Mouse (Mus musculus): ENCODE data around the gene Gm14597.
"Not testable (repeated sequence)": the region's sequence is repeated elsewhere in the genome, so short reads cannot be mapped to it uniquely, and the experiment has no call there.

The Gm14597 gene

GRCm38 (mm10) chrX:53608879-53609278, at the start of gene Gm14597:
TSS of gene Gm14597 (minus strand) at chrX:53608979.
- not testable (repeated sequence) for DNase-seq

GRCm38 (mm10) chrX:53652917-53653316, 44.1 kb upstream of the Gm14597 start:
- not testable (repeated sequence) for DNase-seq

GRCm38 (mm10) chrX:53645885-53646284, 37.1 kb upstream of the Gm14597 start:
- DNase-seq: no peak

GRCm38 (mm10) chrX:53642980-53643961, 34.5 kb upstream of the Gm14597 start, which contains the start of gene Rtl8a:
TSS of gene Rtl8a (minus strand) at chrX:53643682.
- peak; percentile 78 for DNase-seq

GRCm38 (mm10) chrX:53642604-53642979, 33.8 kb upstream of the Gm14597 start:
- peak; percentile 5 for DNase-seq

- not testable (repeated sequence) for DNase-seq
These were observed 29.3 kb upstream of the Gm14597 start for GRCm38 (mm10) chrX:53638107-53638506.

GRCm38 (mm10) chrX:53611395-53611794, 2.6 kb upstream of the Gm14597 start:
- not testable (repeated sequence) for DNase-seq

- DNase-seq: peak; percentile 79
These were observed 1.8 kb upstream of the Gm14597 start for GRCm38 (mm10) chrX:53610571-53610970.

GRCm38 (mm10) chrX:53608122-53608813, 511 bp downstream of the Gm14597 start:
- DNase-seq: peak; percentile 33

GRCm38 (mm10) chrX:53607242-53608121, 1.3 kb downstream of the Gm14597 start, which contains the start of gene Rtl8c:
TSS of gene Rtl8c (plus strand) at chrX:53608032.
- DNase-seq: peak; percentile 61

- not testable (repeated sequence) for DNase-seq
These were observed 2.6 kb downstream of the Gm14597 start for GRCm38 (mm10) chrX:53606176-53606575.

- DNase-seq: peak; percentile 55
These were observed 8.8 kb downstream of the Gm14597 start for GRCm38 (mm10) chrX:53599993-53600392.

GRCm38 (mm10) chrX:53583404-53583803, 25.4 kb downstream of the Gm14597 start:
- DNase-seq: not testable (repeated sequence)

- DNase-seq: not testable (repeated sequence)
These were observed 27.4 kb downstream of the Gm14597 start for GRCm38 (mm10) chrX:53581407-53581806.

GRCm38 (mm10) chrX:53579311-53579710, 29.5 kb downstream of the Gm14597 start:
- no peak for DNase-seq
